Mouse (Mus musculus): Measurements from ENCODE around the gene Actl6a.

GRCm38 (mm10) chr3:32658821-32659220 lies 47.3 kb upstream of the Actl6a start:
- TF ChIP-seq CTCF (IDR thresholded peaks at IDR 0.05; ENCODE audit: extremely low read depth, insufficient read length, insufficient replicate concordance, low read depth, low read length) (no peak), POLR2A (IDR thresholded peaks at IDR 0.05; ENCODE audit: low read depth, low read length) (no peak)

Measured in small intestine, adult 2 months (tissue).